Mouse (Mus musculus) brain, embryonic 14.5 days (tissue): ENCODE measurements at regions not wholly inside any gene's neighbourhood (a gene's known extent, or its start where the extent isn't known, plus 50 kb on each side); places are given as distances from the start of the nearest gene placed in this dataset.
A peak's percentile ranks its signal among the peaks of the same experiment; 100 is the strongest.

Experiments used
- DNase-seq: peaks from one replicate; pipeline ENCODE4 v3.0.0-alpha.2; 2011; ENCODE audit warnings: low read depth
- CTCF ChIP-seq: fragments of 200-500 bp; IDR thresholded peaks from 2 replicates; pipeline ENCODE4 v1.5.1; 2012; ENCODE audit warnings: inconsistent platforms, mild to moderate bottlenecking, moderate library complexity, borderline replicate concordance; ENCODE audit not compliant: insufficient read depth, insufficient read length; ENCODE audit errors: extremely low read depth
- POLR2A ChIP-seq: fragments of 200-500 bp; IDR thresholded peaks from 2 replicates; pipeline ENCODE4 v1.6.1; 2012; ENCODE audit warnings: mild to moderate bottlenecking, inconsistent platforms, borderline replicate concordance; ENCODE audit not compliant: poor library complexity, insufficient read depth, insufficient read length, severe bottlenecking; ENCODE audit errors: extremely low read depth

- TF ChIP-seq CTCF (no peak), POLR2A (no peak)
Observed at GRCm38 (mm10) chr12:107600576-107600975, 112.1 kb downstream of the 3110018I06Rik start.

GRCm38 (mm10) chr12:107608966-107609365 is 120.5 kb downstream of the 3110018I06Rik start:
- DNase-seq: no peak
- TF ChIP-seq POLR2A (no peak), CTCF (no peak)

More at GRCm38 (mm10) chr12:107600576-107600975, 112.1 kb downstream of the 3110018I06Rik start:
- no peak for DNase-seq

GRCm38 (mm10) chr12:107609986-107610385 is 121.6 kb downstream of the 3110018I06Rik start:
- no peak for DNase-seq
- no peak for TF ChIP-seq POLR2A
- TF ChIP-seq CTCF: no peak

- DNase-seq: no peak
- TF ChIP-seq POLR2A (no peak), CTCF (no peak)
Observed at GRCm38 (mm10) chr12:107617212-107617994, 129.0 kb downstream of the 3110018I06Rik start.

- DNase-seq: peak; percentile 46
- TF ChIP-seq POLR2A (no peak), CTCF (no peak)
Observed at GRCm38 (mm10) chr12:107624446-107624845, 136.0 kb downstream of the 3110018I06Rik start.

- TF ChIP-seq POLR2A (no peak), CTCF (no peak)
- DNase-seq: no peak
Observed at GRCm38 (mm10) chr12:107648008-107648407, 159.6 kb downstream of the 3110018I06Rik start.

GRCm38 (mm10) chr12:107652126-107652728 is 163.8 kb downstream of the 3110018I06Rik start:
- no peak for DNase-seq
- TF ChIP-seq POLR2A: no peak
- TF ChIP-seq CTCF: no peak

DNA sequence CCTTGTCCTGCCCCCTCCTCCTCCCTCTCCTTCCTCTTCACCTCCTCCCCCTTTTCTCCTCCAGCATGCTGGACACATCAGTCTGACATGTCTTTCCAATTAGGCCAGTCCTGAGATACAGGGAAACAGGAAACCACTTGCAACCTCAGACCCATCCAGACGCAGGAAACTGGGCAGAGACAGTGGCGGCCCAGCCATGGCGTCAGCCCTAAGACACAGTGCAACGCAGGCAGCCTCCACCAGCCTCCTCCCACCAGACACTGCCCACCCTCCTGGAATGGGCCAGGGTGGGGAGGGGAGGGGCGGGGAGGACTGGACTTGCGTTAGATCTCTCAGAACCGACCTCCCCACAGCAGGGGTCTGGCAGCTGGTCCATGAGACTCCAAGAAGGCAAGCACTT is 164.7 kb downstream of the 3110018I06Rik start:
- no peak for DNase-seq
- TF ChIP-seq POLR2A: no peak
- no peak for TF ChIP-seq CTCF

DNA sequence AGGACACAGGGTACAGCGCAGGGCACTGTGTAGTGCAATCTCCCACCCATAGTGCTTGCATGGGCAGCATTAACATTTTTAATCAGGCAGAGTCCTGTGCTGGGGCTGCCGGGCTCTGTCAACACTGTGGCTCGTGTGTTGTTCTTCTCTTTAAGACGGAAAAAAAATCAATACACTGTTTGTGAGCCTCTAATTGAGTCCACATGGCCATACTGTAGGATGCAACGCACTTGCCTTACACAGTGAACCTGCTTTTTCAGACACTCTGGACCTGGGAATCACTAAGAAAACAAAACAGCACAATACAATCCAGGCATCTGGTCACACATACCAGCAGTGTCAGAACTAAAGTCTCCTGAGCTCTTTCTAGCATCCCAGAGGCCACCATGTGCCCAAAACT is 168.4 kb downstream of the 3110018I06Rik start:
- no peak for DNase-seq
- TF ChIP-seq POLR2A (no peak), CTCF (no peak)

DNA sequence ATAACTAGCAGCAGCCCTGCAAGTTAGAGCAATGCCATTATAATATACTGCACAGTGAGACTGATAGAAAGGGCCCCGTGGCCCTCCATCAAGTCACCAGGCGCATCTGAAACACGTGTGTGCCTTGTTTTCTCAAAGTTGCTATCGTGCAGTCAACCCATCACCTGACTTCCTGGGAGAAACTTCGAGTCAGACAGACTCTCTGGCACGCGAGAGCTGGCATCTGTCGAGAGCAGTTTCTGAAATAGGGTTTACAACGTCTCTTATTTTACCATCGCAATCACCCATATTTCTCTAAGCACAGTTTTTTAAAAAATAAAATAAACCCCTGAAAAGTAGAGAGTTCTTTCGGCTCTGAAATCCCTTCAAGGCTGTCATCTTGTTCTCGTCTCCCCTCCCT is 169.8 kb downstream of the 3110018I06Rik start:
- TF ChIP-seq CTCF (no peak), POLR2A (no peak)
- DNase-seq: peak; percentile 60

- DNase-seq: peak; percentile 60
- TF ChIP-seq POLR2A (no peak), CTCF (no peak)
Observed at GRCm38 (mm10) chr12:107658821-107659220, 170.4 kb downstream of the 3110018I06Rik start.
